Mouse (Mus musculus) CH12.LX (cell line): ENCODE results near the gene Crlf1. TPM values are rescaled to one million over a fixed set of nuclear protein-coding genes. Genes with fewer than 3 reads are reported as not detected.

ENCODE experiments used
- DNase-seq: peaks from one replicate; pipeline ENCODE4 v3.0.0-alpha.2; 2013; ENCODE audit errors: extremely low read depth
- H3K27ac ChIP-seq: 2 replicates; pipeline ENCODE4 v1.5.1; 2012; ENCODE audit warnings: low read depth, mild to moderate bottlenecking, control low read depth, moderate library complexity; ENCODE audit not compliant: insufficient read depth
- H3K27me3 ChIP-seq: replicated peaks from 2 replicates; pipeline ENCODE3; 2012; ENCODE audit warnings: inconsistent platforms
- H3K36me3 ChIP-seq, 2 experiments: replicated peaks in 1 of 2; 2 replicates each; pipeline versions ENCODE3 to v1.6.1; 2012; ENCODE audit warnings: inconsistent platforms in 1 of 2, low read length in 1 of 2, mild to moderate bottlenecking in 1 of 2, mixed read lengths in 1 of 2, moderate library complexity in 1 of 2; ENCODE audit not compliant: control insufficient read depth in 1 of 2, insufficient read depth in 1 of 2
- H3K4me1 ChIP-seq, 2 experiments: 2 replicates each; pipeline ENCODE4 v1.6.1; 2012; ENCODE audit warnings: inconsistent platforms in 1 of 2, moderate library complexity in 1 of 2; ENCODE audit not compliant: insufficient read depth in 2 of 2, control insufficient read depth in 1 of 2
- H3K4me2 ChIP-seq: 2 replicates; pipeline ENCODE4 v1.6.1; 2012; ENCODE audit warnings: low read depth, mild to moderate bottlenecking, control low read depth; ENCODE audit not compliant: poor library complexity, insufficient read depth, severe bottlenecking
- H3K4me3 ChIP-seq, 3 experiments: fragments of 150-350 bp in 1 of 3; sonication (generic) in 1 of 3; replicated peaks in 1 of 3; 2 replicates each; pipeline versions ENCODE3 to v1.5.1; 2011 to 2012; ENCODE audit warnings: low read depth in 2 of 3, low read length in 2 of 3, mild to moderate bottlenecking in 2 of 3, moderate library complexity in 2 of 3, control low read depth in 1 of 3, improper control_type of control experiment in 1 of 3, inconsistent platforms in 1 of 3, mixed read lengths in 1 of 3; ENCODE audit not compliant: poor library complexity in 1 of 3
- H3K79me2 ChIP-seq: replicated peaks from 2 replicates; pipeline ENCODE4 v1.6.1; 2012; ENCODE audit warnings: mild to moderate bottlenecking, moderate library complexity; ENCODE audit not compliant: control insufficient read depth, poor library complexity, insufficient read depth, severe bottlenecking; ENCODE audit errors: extremely low read depth
- H3K9ac ChIP-seq: 2 replicates; pipeline ENCODE4 v1.6.1; 2012; ENCODE audit warnings: low read depth, mild to moderate bottlenecking, control low read depth, moderate library complexity; ENCODE audit not compliant: insufficient read depth
- H3K9me3 ChIP-seq: replicated peaks from 2 replicates; pipeline ENCODE3; 2012; ENCODE audit warnings: low read length, inconsistent platforms, mixed read lengths
- CHD2 ChIP-seq: IDR thresholded peaks from 2 replicates; pipeline ENCODE4 v1.6.1; 2011; ENCODE audit warnings: low read length, improper control_type of control experiment
- HCFC1 ChIP-seq: IDR thresholded peaks from 2 replicates; pipeline ENCODE4 v1.6.1; 2012; ENCODE audit warnings: low read depth, mild to moderate bottlenecking, inconsistent platforms, low read length, improper control_type of control experiment
- IRF4 ChIP-seq: IDR thresholded peaks from 2 replicates; pipeline ENCODE4 v1.6.1; 2014; ENCODE audit warnings: low read depth, mild to moderate bottlenecking, inconsistent platforms, low read length, improper control_type of control experiment
- MAFK ChIP-seq: IDR thresholded peaks from 2 replicates; pipeline ENCODE4 v1.6.1; 2011; ENCODE audit warnings: low read length, improper control_type of control experiment; ENCODE audit not compliant: insufficient replicate concordance
- MEF2A ChIP-seq: IDR thresholded peaks from 2 replicates; pipeline ENCODE4 v1.6.1; 2014; ENCODE audit warnings: low read depth, mild to moderate bottlenecking, inconsistent platforms, low read length, improper control_type of control experiment, borderline replicate concordance
- MXI1 ChIP-seq: IDR thresholded peaks from 2 replicates; pipeline ENCODE4 v1.6.1; 2011; ENCODE audit warnings: mild to moderate bottlenecking, low read depth, low read length, improper control_type of control experiment
- POLR2A ChIP-seq: IDR thresholded peaks from 2 replicates; pipeline ENCODE4 v1.6.1; 2011; ENCODE audit warnings: low read depth, mild to moderate bottlenecking, improper control_type of control experiment, low read length
- POLR2AphosphoS2 ChIP-seq: IDR thresholded peaks from 2 replicates; pipeline ENCODE4 v1.6.1; 2011; ENCODE audit warnings: low read depth, low read length, improper control_type of control experiment
- SIN3A ChIP-seq: IDR thresholded peaks from 2 replicates; pipeline ENCODE4 v1.6.1; 2012; ENCODE audit warnings: low read length, improper control_type of control experiment, inconsistent platforms
- SMC3 ChIP-seq: IDR thresholded peaks from 2 replicates; pipeline ENCODE4 v1.6.1; 2011; ENCODE audit warnings: low read depth, low read length, improper control_type of control experiment
- USF2 ChIP-seq: conservative IDR thresholded peaks from 2 replicates; pipeline ENCODE4 v1.6.1; 2011; ENCODE audit warnings: low read depth, low read length, improper control_type of control experiment
- ZKSCAN1 ChIP-seq: IDR thresholded peaks from 2 replicates; pipeline ENCODE4 v1.6.1; 2012; ENCODE audit warnings: low read depth, inconsistent platforms, low read length, improper control_type of control experiment, borderline replicate concordance
- ZMIZ1 ChIP-seq: IDR thresholded peaks from 2 replicates; pipeline ENCODE4 v1.6.1; 2012; ENCODE audit warnings: low read depth, mild to moderate bottlenecking, inconsistent platforms, low read length, improper control_type of control experiment
- dilution Hi-C: fragments of 300-500 bp; cut with MboI; formaldehyde crosslinking; loops from 2 replicates; pipeline ENCODE4 v1.14.3; 2020; ENCODE audit warnings: low sequenced_read_pairs; ENCODE audit not compliant: extremely low pct_unique_long_range_greater_than_20kb, extremely low pct_ligation_motif_present
- in situ Hi-C: fragments of 300-500 bp; cut with MboI; formaldehyde crosslinking; loops from 3 replicates; pipeline ENCODE4 v1.14.3; 2019; ENCODE audit warnings: low sequenced_read_pairs, low pct_ligation_motif_present, low pct_unique_long_range_greater_than_20kb, mixed read lengths
- polyA plus RNA-seq: library from polyadenylated mRNA; unstranded; fragments of >175 nt; gene quantifications from 2 replicates; pipeline ENCODE4 v1.2.1, GENCODE M21; 2012; ENCODE audit warnings: low read depth; ENCODE audit not compliant: insufficient read length
- total RNA-seq, 2 experiments: library from RNA; depleted of rRNA; stranded (reverse); fragments of 300-350 nt in 1 of 2; fragments of >200 nt in 1 of 2; gene quantifications; 2 replicates each; pipeline ENCODE4 v1.2.3; 2012 to 2014

Crlf1 gene
- total and polyA plus RNA-seq, 3 experiments = 0.42 to 1.1 (median 0.44) TPM

GRCm38 (mm10) chr8:70507027-70507393 is 14.1 kb downstream of the Crlf1 start:
- H3K9me3 ChIP-seq = no peaks in the 10 kb centered on the region
- H3K4me1 ChIP-seq = peaks cover 21 to 43% of the 10 kb centered on the region in 2 experiments
- peak; percentile 90; the same call in 1 of the 2 replicates for TF ChIP-seq POLR2AphosphoS2
- no peak for TF ChIP-seq MAFK
- TF ChIP-seq CHD2 = peak; percentile 31; the same call in 1 of the 2 replicates
- 0 out of 2 replicates have a peak, but pooled peaks have one; percentile 9 for TF ChIP-seq SIN3A
- H3K9ac ChIP-seq = no peak overlapping the region
- H3K27me3 ChIP-seq = no peaks in the 10 kb centered on the region
- peak overlapping the region; percentile 7; the same call in 1 of the 2 replicates for H3K27ac ChIP-seq
- DNase-seq = no peak
- H3K4me2 ChIP-seq = no peak overlapping the region; the same call in 1 of the 2 replicates
- dilution Hi-C loops (no loop called here), in situ Hi-C loops (loop anchor here (10.0 kb wide), 1 partner anchor 92 kb away; no protein-coding TSS in a partner anchor)
- peaks cover 33% of the 10 kb centered on the region for H3K79me2 ChIP-seq
- peak overlapping the region in 1 of 3 experiments; percentile 22 for H3K4me3 ChIP-seq
- peaks cover 21 to 48% of the 10 kb centered on the region in 2 experiments for H3K36me3 ChIP-seq

- Histone ChIP-seq H3K27me3 (no peaks in the 10 kb centered on the region), H3K36me3 (peaks cover 37 to 54% of the 10 kb centered on the region in 2 experiments), H3K9me3 (no peaks in the 10 kb centered on the region), H3K79me2 (peaks cover 46% of the 10 kb centered on the region)
- DNase-seq = no peak
- TF ChIP-seq MEF2A (no peak), MAFK (no peak), IRF4 (no peak), MXI1 (no peak; the same call in 1 of the 2 replicates), ZKSCAN1 (no peak), SMC3 (no peak), HCFC1 (no peak), USF2 (no peak), ZMIZ1 (no peak), POLR2A (no peak)
- TF ChIP-seq, all 38 proteins: peak for 0
- Histone ChIP-seq H3K4me2 (peak overlapping the region; percentile 92), H3K27ac (peak overlapping the region; percentile 34), H3K4me1 (peaks cover 29 to 60% of the 10 kb centered on the region in 2 experiments), H3K4me3 (peak overlapping the region; percentile 83 to 98 (median 87)), H3K9ac (peak overlapping the region; percentile 79)
- dilution Hi-C loops = no loop called here
- in situ Hi-C loops = loop anchor here (10.0 kb wide), 1 partner anchor 95 kb away; no protein-coding TSS in a partner anchor
These were observed 16.5 kb downstream of the Crlf1 start for GRCm38 (mm10) chr8:70509281-70509952.
